Mouse (Mus musculus): Measurements from ENCODE around the gene Rapgef5. TPM values are rescaled to one million over a fixed set of nuclear protein-coding genes. Genes with fewer than 3 reads are reported as not detected.

Gene Rapgef5
- total and polyA plus RNA-seq, 3 experiments: not detected

- Histone ChIP-seq H3K4me3 (ENCODE audit: control insufficient read depth in 1 of 2, insufficient read depth in 1 of 2, low read depth in 2 of 2, low read length in 2 of 2) (no peak overlapping the region), H3K9me3 (replicated peaks; ENCODE audit: insufficient read depth, low read length) (no peaks in the 10 kb centered on the region), H3K36me3 (ENCODE audit: control insufficient read depth in 1 of 2, insufficient read depth in 2 of 2, low read length in 2 of 2) (no peaks in the 10 kb centered on the region), H3K27ac (ENCODE audit: control insufficient read depth, low read depth, low read length) (no peak overlapping the region), H3K4me1 (ENCODE audit: control insufficient read depth in 1 of 2, insufficient read depth in 2 of 2, low read length in 2 of 2) (no peaks in the 10 kb centered on the region), H3K9ac (ENCODE audit: control insufficient read depth, low read depth, low read length, poor library complexity, severe bottlenecking) (no peak overlapping the region), H3K27me3 (ENCODE audit: control insufficient read depth in 1 of 2, insufficient read depth in 2 of 2, low read length in 2 of 2) (no peaks in the 10 kb centered on the region), H3K79me2 (ENCODE audit: control insufficient read depth, insufficient read depth, low read length, poor library complexity) (no peaks in the 10 kb centered on the region)
- TF ChIP-seq ZMIZ1 (IDR thresholded peaks at IDR 0.05; ENCODE audit: low read depth, low read length) (no peak), MAZ (IDR thresholded peaks at IDR 0.05; ENCODE audit: low read depth, low read length) (no peak), CHD1 (IDR thresholded peaks at IDR 0.05; ENCODE audit: low read depth, low read length) (no peak), UBTF (IDR thresholded peaks at IDR 0.05; ENCODE audit: borderline replicate concordance, insufficient read depth, low read depth, low read length) (no peak), ZNF384 (IDR thresholded peaks at IDR 0.05; ENCODE audit: low read depth, low read length) (no peak), NELFE (IDR thresholded peaks at IDR 0.05; ENCODE audit: low read depth, low read length) (no peak), E2F4 (IDR thresholded peaks at IDR 0.05; ENCODE audit: borderline replicate concordance, low read depth, low read length) (no peak), GATA1 (IDR thresholded peaks at IDR 0.05; ENCODE audit: low read depth, low read length) (no peak), BHLHE40 (IDR thresholded peaks at IDR 0.05; ENCODE audit: borderline replicate concordance, low read depth, low read length) (no peak), KAT2A (conservative IDR thresholded peaks at IDR 0.05; ENCODE audit: low read depth, low read length) (no peak), NRF1 (IDR thresholded peaks at IDR 0.05; ENCODE audit: insufficient read depth, low read depth, low read length, poor library complexity, severe bottlenecking) (no peak), MYB (IDR thresholded peaks at IDR 0.05; ENCODE audit: low read depth, low read length) (no peak), USF2 (IDR thresholded peaks at IDR 0.05; ENCODE audit: borderline replicate concordance in 1 of 2, insufficient read depth in 1 of 2, low read depth in 1 of 2, low read length in 2 of 2) (no peak), MAFK (IDR thresholded peaks at IDR 0.05; ENCODE audit: borderline replicate concordance, low read depth, low read length) (no peak), RCOR1 (IDR thresholded peaks at IDR 0.05; ENCODE audit: low read depth, low read length) (no peak)
- DNase-seq (ENCODE audit: low read depth, low spot score): no peak
These were observed 153.5 kb downstream of the Rapgef5 start for GRCm38 (mm10) chr12:117669610-117670400.

GRCm38 (mm10) chr12:117673188-117673587 lies 156.9 kb downstream of the Rapgef5 start:
- no peak overlapping the region for H3K4me3 ChIP-seq (ENCODE audit: control insufficient read depth in 1 of 2, insufficient read depth in 1 of 2, low read depth in 2 of 2, low read length in 2 of 2)
- no peaks in the 10 kb centered on the region for H3K36me3 ChIP-seq (ENCODE audit: control insufficient read depth in 1 of 2, insufficient read depth in 2 of 2, low read length in 2 of 2)
- no peaks in the 10 kb centered on the region for H3K79me2 ChIP-seq (ENCODE audit: control insufficient read depth, insufficient read depth, low read length, poor library complexity)
- no peaks in the 10 kb centered on the region for H3K4me1 ChIP-seq (ENCODE audit: control insufficient read depth in 1 of 2, insufficient read depth in 2 of 2, low read length in 2 of 2)
- DNase-seq (ENCODE audit: low read depth, low spot score): no peak
- H3K9ac ChIP-seq (ENCODE audit: control insufficient read depth, low read depth, low read length, poor library complexity, severe bottlenecking): no peak overlapping the region
- H3K9me3 ChIP-seq (replicated peaks; ENCODE audit: insufficient read depth, low read length): no peaks in the 10 kb centered on the region
- no peak overlapping the region for H3K27ac ChIP-seq (ENCODE audit: control insufficient read depth, low read depth, low read length)
- TF ChIP-seq GATA1 (IDR thresholded peaks at IDR 0.05; ENCODE audit: low read depth, low read length) (no peak), RAD21 (IDR thresholded peaks at IDR 0.05; ENCODE audit: low read depth, low read length) (no peak), POLR2AphosphoS2 (IDR thresholded peaks at IDR 0.05; ENCODE audit: low read length) (no peak), ZC3H11A (IDR thresholded peaks at IDR 0.05; ENCODE audit: low read depth, low read length) (no peak), MAFK (IDR thresholded peaks at IDR 0.05; ENCODE audit: borderline replicate concordance, low read depth, low read length) (no peak), MYB (IDR thresholded peaks at IDR 0.05; ENCODE audit: low read depth, low read length) (no peak), SMC3 (IDR thresholded peaks at IDR 0.05; ENCODE audit: low read depth, low read length) (no peak), CTCF (IDR thresholded peaks at IDR 0.05 in 2 of 3, conservative IDR thresholded peaks at IDR 0.05 in 1 of 3; ENCODE audit: control insufficient read depth in 1 of 3, insufficient read depth in 1 of 3, low read depth in 2 of 3, low read length in 3 of 3, poor library complexity in 1 of 3, severe bottlenecking in 1 of 3) (no peak), TAL1 (IDR thresholded peaks at IDR 0.05; ENCODE audit: low read length) (no peak), EP300 (IDR thresholded peaks at IDR 0.05; ENCODE audit: low read depth in 1 of 2, low read length in 2 of 2) (no peak), ETS1 (IDR thresholded peaks at IDR 0.05; ENCODE audit: low read depth, low read length) (no peak), MXI1 (IDR thresholded peaks at IDR 0.05; ENCODE audit: low read depth, low read length) (no peak), JUND (IDR thresholded peaks at IDR 0.05; ENCODE audit: low read depth, low read length) (no peak), RCOR1 (IDR thresholded peaks at IDR 0.05; ENCODE audit: low read depth, low read length) (no peak), BHLHE40 (IDR thresholded peaks at IDR 0.05; ENCODE audit: borderline replicate concordance, low read depth, low read length) (no peak), TCF12 (IDR thresholded peaks at IDR 0.05; ENCODE audit: low read depth, low read length) (no peak), CHD1 (IDR thresholded peaks at IDR 0.05; ENCODE audit: low read depth, low read length) (no peak)
- no peaks in the 10 kb centered on the region for H3K27me3 ChIP-seq (ENCODE audit: control insufficient read depth in 1 of 2, insufficient read depth in 2 of 2, low read length in 2 of 2)

Measured in MEL (cell line).